Mouse (Mus musculus) liver, postnatal 0 days (tissue): ENCODE results near the gene Styx. TPM values are rescaled to one million over a fixed set of nuclear protein-coding genes. Genes with fewer than 3 reads are reported as not detected.
"Not testable (repeated sequence)": the region's sequence is repeated elsewhere in the genome, so short reads cannot be mapped to it uniquely, and the experiment has no call there.

Experiments used
- ATAC-seq: fragments of 200-750 bp; cut with Nextera tagmentation; 2 replicates; pipeline ENCODE4 v1.8.0; 2017; ENCODE audit warnings: mild to moderate bottlenecking, moderate library complexity
- DNase-seq: peaks from one replicate; pipeline ENCODE4 v3.0.0-alpha.2; 2016
- H3K27ac ChIP-seq: fragments of 300-500 bp; sonication (generic); 2 replicates; pipeline ENCODE4 v1.5.1; 2014; ENCODE audit warnings: antibody characterized with exemption, moderate library complexity, mild to moderate bottlenecking, low read depth
- H3K27me3 ChIP-seq: fragments of 300-500 bp; sonication (generic); 2 replicates; pipeline ENCODE4 v1.6.1; 2014; ENCODE audit warnings: low read length, control low read depth, mixed read lengths; ENCODE audit not compliant: insufficient read depth
- H3K36me3 ChIP-seq: fragments of 300-500 bp; sonication (generic); replicated peaks from 2 replicates; pipeline ENCODE4 v1.6.1; 2014; ENCODE audit warnings: mild to moderate bottlenecking, control low read depth, low read length, moderate library complexity, mixed read lengths; ENCODE audit not compliant: insufficient read depth
- H3K4me1 ChIP-seq: fragments of 300-500 bp; sonication (generic); 2 replicates; pipeline ENCODE4 v1.6.1; 2014; ENCODE audit warnings: antibody characterized with exemption, mild to moderate bottlenecking, control low read depth; ENCODE audit not compliant: insufficient read depth
- H3K4me2 ChIP-seq: fragments of 300-500 bp; sonication (generic); 2 replicates; pipeline ENCODE4 v1.6.1; 2014; ENCODE audit warnings: low read depth, mild to moderate bottlenecking, low read length, moderate library complexity, mixed read lengths
- H3K4me3 ChIP-seq: fragments of 300-500 bp; sonication (generic); 2 replicates; pipeline ENCODE4 v1.5.1; 2014; ENCODE audit warnings: low read depth, low read length
- H3K9ac ChIP-seq: fragments of 300-500 bp; sonication (generic); replicated peaks from 2 replicates; pipeline ENCODE4 v1.6.1; 2014; ENCODE audit warnings: mild to moderate bottlenecking, moderate library complexity
- H3K9me3 ChIP-seq: fragments of 300-500 bp; sonication (generic); 2 replicates; pipeline ENCODE4 v1.6.1; 2016; ENCODE audit warnings: mild to moderate bottlenecking, control low read depth, low read length, mixed read lengths
- CTCF ChIP-seq: sonication (generic); IDR thresholded peaks from 2 replicates; pipeline ENCODE4 v1.5.1; 2016; ENCODE audit warnings: antibody characterized with exemption, low read depth
- EP300 ChIP-seq: IDR thresholded peaks from 2 replicates; pipeline ENCODE4 v1.6.1; 2016; ENCODE audit warnings: antibody characterized with exemption, low read depth, mild to moderate bottlenecking
- WGBS: fragments of 180-500 bp; shearing (Covaris S2); extraction: QIAGEN DNeasy Blood & Tissue Kit; methylation state at CpG from one replicate; pipeline ENCODE4 v1.1.7; 2014; ENCODE audit not compliant: insufficient replicate concordance; 5-methylcytosine and 5-hydroxymethylcytosine counted together
- polyA plus RNA-seq: library from polyadenylated mRNA; unstranded; fragments of >200 nt; fragmentation: Nextera tagmentation; extraction: Ambion mirVana; gene quantifications from 2 replicates; pipeline ENCODE4 v1.2.1, GENCODE M21; 2015

The Styx gene
- polyA plus RNA-seq, 1 experiment from 2014 or later: 18.1 TPM

DNA sequence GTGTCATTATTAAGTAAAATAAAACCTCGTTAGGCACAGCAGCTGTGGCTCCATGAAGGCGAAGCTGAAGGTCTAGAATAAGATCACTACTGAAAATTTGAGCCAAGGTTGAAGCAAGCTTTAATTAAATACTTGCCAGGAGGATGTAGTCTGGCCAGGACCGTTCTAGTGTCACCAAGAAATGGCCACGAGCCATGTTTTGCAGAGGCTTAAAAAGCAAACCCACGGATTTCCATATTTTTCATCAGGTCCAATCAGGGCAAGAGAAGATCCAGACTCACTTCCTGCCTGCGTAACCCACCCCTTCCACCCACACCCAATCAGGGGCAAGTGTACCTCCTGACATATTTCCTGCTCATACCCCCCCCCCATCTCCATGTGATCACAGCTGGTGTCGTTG is 52.8 kb downstream of the Styx start:
- ATAC-seq: no peak
- 73% methylated on average over 7 of the region's 7 CpGs for WGBS
- no peak overlapping the region for H3K4me3 ChIP-seq
- H3K4me2 ChIP-seq: no peak overlapping the region
- H3K9ac ChIP-seq: no peak overlapping the region
- no peaks in the 10 kb centered on the region for H3K27me3 ChIP-seq
- no peak for DNase-seq
- no peak overlapping the region for H3K27ac ChIP-seq
- TF ChIP-seq CTCF (no peak), EP300 (no peak)
- no peaks in the 10 kb centered on the region for H3K4me1 ChIP-seq
- no peaks in the 10 kb centered on the region for H3K36me3 ChIP-seq
- H3K9me3 ChIP-seq: no peaks in the 10 kb centered on the region

DNA sequence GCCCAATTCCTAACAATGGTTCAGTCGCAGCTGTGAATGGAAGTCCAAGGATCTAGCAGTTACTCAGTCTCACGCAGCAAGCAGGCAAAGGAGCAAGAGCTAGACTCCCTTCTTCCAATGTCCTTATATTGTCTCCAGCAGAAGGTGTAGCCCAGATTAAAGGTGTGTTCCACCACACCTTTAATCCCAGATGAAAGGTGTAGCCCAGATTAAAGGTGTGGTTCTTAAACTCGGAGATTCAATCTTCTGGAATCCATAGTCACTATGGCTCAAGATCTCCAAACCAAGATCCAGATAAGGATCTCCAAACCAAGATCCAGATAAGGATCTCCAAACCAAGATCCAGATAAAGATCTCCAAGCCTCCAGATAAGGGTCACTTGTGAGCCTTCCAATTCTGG is 53.9 kb downstream of the Styx start, which contains the start of gene Gnpnat1:
Gnpnat1 (minus strand) TSS at position 101 of the 400 bp plus-strand sequence.
- DNase-seq, H3K9ac ChIP-seq, H3K9me3 ChIP-seq, H3K4me2 ChIP-seq, ATAC-seq, H3K27me3 ChIP-seq, H3K4me3 ChIP-seq, H3K36me3 ChIP-seq, H3K27ac ChIP-seq, H3K4me1 ChIP-seq: not testable (repeated sequence)
- 70% methylated on average over 1 of the region's 3 CpGs for WGBS

DNA sequence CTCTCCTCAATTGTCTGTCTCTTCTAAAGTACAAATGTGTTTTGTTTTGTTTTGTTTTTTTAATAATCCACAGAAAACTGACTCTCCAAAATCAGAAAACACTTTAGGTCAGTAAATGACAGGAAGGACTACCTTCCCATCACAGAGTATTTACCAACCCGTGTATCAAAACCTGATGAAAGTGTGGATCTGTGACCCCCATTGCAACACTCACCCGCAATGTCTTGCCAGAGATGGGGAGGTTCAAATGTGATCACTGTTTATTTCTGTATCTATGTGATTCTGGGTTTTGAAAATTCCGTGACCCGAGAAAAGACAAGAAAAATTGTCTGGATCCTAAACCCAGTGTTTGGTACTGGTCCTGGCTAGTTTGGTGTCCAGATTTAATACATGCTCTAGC is 65.4 kb downstream of the Styx start:
- no peaks in the 10 kb centered on the region; the same call in 1 of the 2 replicates for H3K4me1 ChIP-seq
- no peak overlapping the region for H3K4me2 ChIP-seq
- WGBS: 71% methylated on average over 4 of the region's 4 CpGs
- H3K27ac ChIP-seq: 0 out of 2 replicates have a peak overlapping the region, but pooled peaks have one; percentile 18
- H3K4me3 ChIP-seq: no peak overlapping the region
- TF ChIP-seq CTCF: no peak
- 0 out of 2 replicates have a peak, but pooled peaks have one; percentile 19 for TF ChIP-seq EP300
- H3K27me3 ChIP-seq: no peaks in the 10 kb centered on the region
- no peak overlapping the region for H3K9ac ChIP-seq
- peak; percentile 52; the same call in 1 of the 2 replicates for ATAC-seq
- H3K9me3 ChIP-seq: no peaks in the 10 kb centered on the region
- no peaks in the 10 kb centered on the region for H3K36me3 ChIP-seq
- DNase-seq: peak; percentile 27

DNA sequence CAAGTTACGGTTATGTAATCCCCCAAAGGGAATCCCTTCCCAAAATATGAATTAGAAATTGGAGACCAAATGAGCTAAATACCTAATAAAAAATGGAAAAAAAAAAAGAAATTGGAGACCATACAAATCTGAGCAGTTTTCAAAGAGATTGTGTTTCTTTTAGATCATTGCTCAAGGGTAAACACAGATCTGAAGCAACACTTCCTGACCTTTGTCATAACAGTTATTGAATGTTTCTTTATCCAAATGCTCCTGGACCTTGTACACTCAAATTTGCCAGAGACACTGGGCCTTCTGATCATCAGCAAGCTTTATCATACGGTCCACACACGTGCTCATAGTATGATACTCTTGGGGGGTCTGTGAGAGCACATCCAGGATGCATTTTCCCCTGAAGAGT is 67.7 kb downstream of the Styx start:
- no peak overlapping the region for H3K9ac ChIP-seq

DNA sequence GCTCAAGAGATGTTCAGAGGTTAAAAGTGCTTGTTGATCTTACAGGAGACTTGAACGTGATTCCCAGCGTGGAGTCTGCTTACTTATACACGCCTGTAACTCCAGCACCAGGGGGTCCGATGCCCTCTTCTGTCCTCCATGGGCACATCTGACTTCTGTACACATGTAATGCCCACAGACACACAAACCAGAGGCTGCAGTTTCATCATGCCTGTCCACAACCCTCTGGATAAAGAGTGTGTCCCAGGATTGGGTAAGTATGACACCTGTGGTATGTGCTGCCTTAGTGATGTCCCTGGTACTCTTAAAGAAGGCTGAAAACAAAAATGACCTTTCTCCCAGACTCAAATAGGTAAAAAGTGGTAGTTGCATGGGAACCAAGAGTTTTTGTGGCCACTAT is 68.4 kb downstream of the Styx start:
- TF ChIP-seq EP300: no peak
- TF ChIP-seq CTCF: no peak
- no peak overlapping the region for H3K4me2 ChIP-seq

More for the DNA sequence above, 67.7 kb downstream of the Styx start:
- Histone ChIP-seq H3K27ac (peak overlapping the region; percentile 77), H3K4me3 (no peak overlapping the region), H3K4me1 (no peaks in the 10 kb centered on the region; the same call in 1 of the 2 replicates), H3K4me2 (no peak overlapping the region), H3K27me3 (no peaks in the 10 kb centered on the region), H3K36me3 (no peaks in the 10 kb centered on the region), H3K9me3 (no peaks in the 10 kb centered on the region)
- ATAC-seq (peak; percentile 84), DNase-seq (no peak)
- TF ChIP-seq EP300 (peak; percentile 69; the same call in 1 of the 2 replicates), CTCF (no peak)
- 50% methylated on average over 3 of the region's 3 CpGs for WGBS

DNA sequence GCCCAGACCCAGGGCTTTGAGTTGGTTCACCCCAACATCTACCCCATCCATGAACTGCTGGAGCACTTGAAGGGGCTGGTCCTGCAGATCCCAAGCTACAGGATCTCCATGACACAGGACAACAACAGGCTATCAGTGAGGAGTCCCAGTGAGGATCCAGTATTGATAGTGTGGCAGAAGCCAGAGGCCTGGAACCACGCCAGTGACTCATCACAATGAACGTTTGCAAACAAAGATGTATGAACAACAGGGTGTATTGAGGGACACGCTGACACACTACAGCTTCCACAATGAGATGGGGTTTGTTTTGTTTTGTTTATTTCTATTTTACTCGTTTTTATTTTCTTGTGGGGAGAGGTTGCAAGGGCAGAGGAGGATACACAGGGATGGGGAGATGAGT is 71.5 kb downstream of the Styx start:
- ATAC-seq (no peak), DNase-seq (peak; percentile 43)
- WGBS: 46% methylated on average over 4 of the region's 4 CpGs
- Histone ChIP-seq H3K27ac (no peak overlapping the region), H3K4me2 (no peak overlapping the region), H3K4me1 (no peaks in the 10 kb centered on the region; the same call in 1 of the 2 replicates), H3K9me3 (peaks cover 9% of the 10 kb centered on the region; the same call in 1 of the 2 replicates), H3K4me3 (no peak overlapping the region), H3K36me3 (no peaks in the 10 kb centered on the region), H3K9ac (no peak overlapping the region), H3K27me3 (no peaks in the 10 kb centered on the region)
- TF ChIP-seq EP300: no peak
- no peak for TF ChIP-seq CTCF

More for the DNA sequence above, 68.4 kb downstream of the Styx start:
- 56% methylated on average over 4 of the region's 4 CpGs for WGBS
- H3K4me3 ChIP-seq: no peak overlapping the region
- H3K36me3 ChIP-seq: no peaks in the 10 kb centered on the region
- no peaks in the 10 kb centered on the region; the same call in 1 of the 2 replicates for H3K4me1 ChIP-seq
- H3K9ac ChIP-seq: no peak overlapping the region
- DNase-seq: no peak
- H3K27me3 ChIP-seq: no peaks in the 10 kb centered on the region
- H3K9me3 ChIP-seq: no peaks in the 10 kb centered on the region
- peak; percentile 58; the same call in 1 of the 2 replicates for ATAC-seq
- H3K27ac ChIP-seq: peak overlapping the region; percentile 77
